Mouse (Mus musculus) lung, postnatal 10 days (tissue): ENCODE measurements around the gene Apobec4.
A peak's percentile ranks its signal among the peaks of the same experiment; 100 is the strongest.

Source experiments
- DNase-seq: peaks from one replicate; pipeline ENCODE4 v3.0.0; 2021

The Apobec4 gene

DNA sequence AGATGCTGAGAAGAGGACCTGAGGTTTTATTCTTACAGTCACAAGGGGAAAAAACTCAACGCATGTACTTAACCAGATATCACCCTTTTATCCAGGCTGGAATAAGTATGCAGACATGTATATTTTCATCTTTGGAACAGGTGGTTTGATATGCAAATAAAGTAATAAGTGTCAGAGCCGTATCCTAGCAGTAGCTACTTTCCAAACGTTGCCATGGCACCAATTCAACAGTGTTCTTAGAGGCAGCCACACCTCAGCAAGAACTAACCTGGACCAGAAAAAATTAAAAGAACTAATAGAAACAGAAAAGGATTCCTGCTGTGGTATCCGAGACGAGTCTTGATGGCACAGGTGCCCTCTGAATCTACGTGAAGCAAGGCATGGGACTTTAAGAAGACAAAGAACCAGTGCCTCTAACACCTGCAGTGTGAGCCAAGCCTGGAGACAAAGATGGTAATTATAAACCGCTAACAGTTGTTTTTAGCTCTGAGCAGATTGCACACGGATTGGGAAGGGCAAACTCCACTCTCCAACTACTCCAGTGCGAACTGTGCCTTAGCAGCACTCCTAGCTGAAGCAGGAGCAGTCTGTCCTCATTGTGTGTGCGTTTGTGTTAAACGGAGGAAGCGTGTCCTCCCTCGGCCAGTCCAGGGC, at the start of gene Apobec4:
Gene Apobec4, plus strand, starts transcription at position 240 of the 654 bp plus-strand sequence.
- no peak for DNase-seq

DNA sequence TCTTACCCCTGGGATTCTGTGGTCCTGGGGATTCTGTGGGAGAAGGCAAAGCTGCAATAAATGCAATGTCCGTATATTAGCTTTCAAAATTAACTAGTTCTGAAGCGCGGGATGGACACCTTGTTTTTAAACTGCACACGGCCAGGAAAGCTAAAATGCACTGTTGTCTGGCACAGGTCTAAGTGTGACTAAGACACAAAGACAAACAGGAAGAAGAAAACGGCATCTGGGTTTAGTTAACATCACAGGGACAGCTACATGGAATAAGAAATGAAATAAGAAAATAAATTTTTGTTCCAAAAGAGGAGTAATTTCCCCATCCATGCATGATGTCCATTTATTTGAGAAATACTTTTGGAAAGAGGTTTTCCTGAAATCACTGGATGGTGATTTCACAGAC, 49.3 kb upstream of the Apobec4 start:
- no peak for DNase-seq

DNA sequence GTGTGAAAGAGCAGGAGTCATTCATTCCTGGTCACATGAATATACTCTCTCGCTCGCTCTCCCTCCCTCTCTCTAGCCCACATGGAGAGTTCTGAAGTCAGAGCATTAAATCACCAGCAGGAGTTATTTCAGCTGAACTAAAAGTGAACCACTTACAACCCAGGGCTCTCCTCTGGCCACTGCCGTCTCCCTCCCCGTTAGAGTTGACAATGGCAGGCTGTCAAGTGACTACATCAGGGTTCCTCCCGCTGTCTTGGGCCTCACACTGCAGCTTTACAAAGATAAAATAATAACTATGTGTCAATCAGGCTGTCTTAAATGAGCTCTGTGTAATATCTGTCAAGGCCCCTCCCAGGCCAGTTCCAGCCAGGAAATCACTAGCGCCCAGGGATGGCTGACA, 47.4 kb upstream of the Apobec4 start:
- peak; percentile 60 for DNase-seq

DNA sequence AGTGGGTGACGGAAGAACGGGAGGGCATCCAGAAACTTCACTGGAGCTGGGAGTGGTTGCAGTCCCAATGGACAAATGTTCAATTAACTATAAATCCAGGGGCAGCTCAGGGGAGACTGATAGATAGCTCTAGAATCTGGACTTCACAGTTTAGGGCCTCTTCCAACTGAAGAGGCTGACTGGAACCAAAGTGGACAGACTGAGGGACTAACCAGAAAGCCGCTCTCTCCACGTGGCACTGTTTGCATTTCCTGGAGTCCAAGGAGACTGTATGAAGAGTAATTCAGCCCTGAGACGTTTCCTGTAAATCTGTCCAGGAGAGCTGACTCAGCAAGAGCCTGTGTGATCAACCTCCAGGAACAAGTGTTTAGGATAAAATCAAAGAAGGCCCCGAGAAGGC, 46.4 kb upstream of the Apobec4 start:
- DNase-seq: no peak

- no peak for DNase-seq
Measured at GRCm38 (mm10) chr1:152707560-152707959, 42.8 kb upstream of the Apobec4 start.

- no peak for DNase-seq
Measured at GRCm38 (mm10) chr1:152711037-152711436, 39.3 kb upstream of the Apobec4 start.

- no peak for DNase-seq
Measured at GRCm38 (mm10) chr1:152713924-152714323, 36.4 kb upstream of the Apobec4 start.

DNA sequence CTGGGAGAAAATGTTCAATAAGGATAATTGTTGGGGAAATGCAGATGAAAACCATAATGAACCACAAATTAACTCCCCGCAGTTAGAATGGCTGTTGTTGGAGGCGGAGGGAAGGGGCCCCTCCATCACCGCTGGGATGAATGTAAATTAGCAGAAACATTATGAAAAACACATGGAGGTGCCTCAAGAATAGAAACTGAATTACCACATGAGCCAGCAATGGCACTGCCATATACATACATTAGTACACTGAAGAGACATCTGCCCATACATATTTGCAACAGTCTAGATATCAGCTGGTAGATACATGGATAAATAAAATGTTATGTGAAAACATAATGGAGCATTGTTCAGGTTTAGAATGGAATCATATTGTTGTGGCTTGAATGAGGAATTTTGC, 35.9 kb upstream of the Apobec4 start:
- no peak for DNase-seq

DNA sequence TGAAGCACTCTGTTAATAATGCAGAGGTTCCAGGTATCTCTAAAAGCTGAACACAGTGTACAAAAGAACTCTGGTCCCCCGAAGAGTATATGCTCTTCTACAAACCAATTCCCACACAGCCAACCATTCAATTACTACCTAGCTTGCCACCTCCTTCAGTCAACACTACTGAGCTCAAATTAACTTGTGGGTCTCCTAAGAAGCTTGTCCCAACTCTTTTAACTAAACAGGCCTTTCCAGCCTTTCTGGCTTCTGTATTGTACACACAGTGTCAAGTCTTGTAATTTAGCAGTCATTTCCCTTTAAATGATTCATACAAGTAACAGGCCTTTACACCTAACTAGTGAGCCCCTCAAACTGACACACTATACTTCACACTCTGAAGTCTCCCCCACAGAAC, 33.0 kb upstream of the Apobec4 start:
- no peak for DNase-seq

DNA sequence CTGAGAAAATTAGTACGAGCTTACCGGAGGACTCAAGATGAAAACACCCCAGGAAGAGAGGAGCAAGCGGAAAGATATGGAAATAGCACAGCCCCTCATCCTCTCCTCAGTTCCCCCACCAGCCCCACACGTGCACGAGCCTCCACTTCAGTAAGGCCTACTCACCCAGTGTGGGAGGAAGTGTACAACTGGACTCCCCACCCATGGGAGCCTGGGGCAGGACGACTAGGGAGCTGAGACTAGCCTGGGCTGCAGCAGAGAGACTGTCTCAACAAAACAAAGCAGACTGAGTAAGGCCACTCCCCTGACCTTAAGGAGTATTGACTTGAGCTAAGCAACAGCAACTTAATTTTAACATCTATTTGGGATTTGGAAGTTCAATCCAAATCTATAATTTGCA, 32.2 kb upstream of the Apobec4 start:
- no peak for DNase-seq

- no peak for DNase-seq
Measured at GRCm38 (mm10) chr1:152720969-152721368, 29.4 kb upstream of the Apobec4 start.

- no peak for DNase-seq
Measured at GRCm38 (mm10) chr1:152721535-152722198, 28.7 kb upstream of the Apobec4 start.

DNA sequence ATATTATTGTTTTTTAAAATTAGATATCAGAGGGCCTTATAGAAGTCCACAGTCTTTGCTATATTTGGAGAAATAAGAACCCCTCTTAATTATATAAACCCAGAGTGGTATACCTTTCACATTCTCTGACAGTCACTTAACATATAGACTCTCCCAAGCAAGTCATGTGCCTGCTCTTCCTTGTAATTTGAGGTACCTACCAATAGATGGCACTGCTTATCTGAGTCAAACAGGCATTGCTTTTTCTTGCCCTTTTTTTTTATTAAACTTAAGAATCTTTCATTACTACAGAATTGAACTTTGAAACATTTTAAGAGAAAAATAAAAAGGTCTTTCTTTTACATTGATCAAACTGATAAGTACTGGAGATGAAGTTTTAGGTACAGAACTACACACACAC, 26.1 kb upstream of the Apobec4 start:
- DNase-seq: no peak

- no peak for DNase-seq
Measured at GRCm38 (mm10) chr1:152726095-152726494, 24.3 kb upstream of the Apobec4 start.

DNA sequence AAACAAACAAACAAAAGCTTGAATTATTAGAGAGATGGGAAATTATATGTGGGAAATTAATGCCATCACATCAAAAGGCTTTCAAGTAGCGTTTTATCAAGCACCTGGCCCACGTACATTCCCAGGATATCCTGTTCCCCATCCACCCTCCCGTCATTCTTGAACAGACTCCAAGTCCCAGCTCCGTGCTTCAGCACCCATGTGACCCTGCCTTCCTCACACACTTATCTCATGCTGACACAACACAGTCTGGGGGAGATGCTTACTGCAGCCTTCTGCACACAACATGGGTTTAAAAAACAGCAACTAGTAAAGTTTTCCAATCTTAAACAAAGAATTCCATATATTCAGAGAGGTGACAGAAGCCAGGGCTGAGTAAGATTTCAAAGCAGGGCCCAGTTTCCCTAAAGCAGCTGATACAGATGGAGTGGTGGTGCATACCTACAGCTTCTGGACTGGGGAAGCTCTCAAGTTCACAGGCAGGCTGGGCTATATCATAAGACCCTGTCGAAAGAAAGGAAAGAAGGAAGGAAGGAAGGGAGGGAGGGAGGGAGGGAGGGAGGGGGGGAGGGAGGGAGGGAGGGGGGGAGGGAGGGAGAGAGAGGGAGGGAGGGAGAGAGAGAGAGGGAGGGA, 22.6 kb upstream of the Apobec4 start:
- DNase-seq: peak; percentile 32

GRCm38 (mm10) chr1:152738793-152739192, 11.6 kb upstream of the Apobec4 start:
- no peak for DNase-seq

GRCm38 (mm10) chr1:152739374-152739773, 11.0 kb upstream of the Apobec4 start:
- no peak for DNase-seq

DNA sequence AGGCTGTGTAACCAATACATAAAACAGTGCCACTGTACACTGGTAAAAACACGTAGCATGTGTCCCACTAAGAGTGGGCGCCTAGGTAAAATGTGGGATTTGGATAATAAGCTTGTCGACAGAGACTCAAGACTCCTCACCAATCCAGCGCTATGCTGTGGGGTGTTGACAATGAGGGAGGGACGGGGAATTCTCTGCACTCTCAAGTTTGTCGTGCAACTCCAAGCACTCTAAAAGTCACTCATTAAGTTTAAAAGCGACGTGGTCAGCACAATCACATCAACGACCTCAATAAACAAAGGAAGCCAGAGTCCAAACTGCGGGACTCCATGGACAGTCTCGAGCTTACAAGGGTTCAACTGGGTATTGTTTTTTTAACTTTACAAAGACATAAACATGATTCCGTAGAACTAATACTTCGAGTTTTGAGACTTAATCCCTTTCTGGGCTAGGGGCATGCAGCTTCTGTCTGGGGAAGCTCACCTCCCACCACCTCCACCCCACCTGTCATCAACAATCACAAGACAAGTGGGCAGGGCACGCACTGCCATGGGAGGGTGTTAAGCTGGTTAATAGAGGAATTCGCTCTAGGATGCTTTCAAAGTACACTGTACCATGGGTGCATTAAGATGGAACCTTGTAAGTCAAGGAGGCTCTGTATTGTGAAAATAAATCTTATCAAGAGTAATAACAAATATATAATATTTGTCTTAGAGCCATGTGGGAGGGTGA, 7.1 kb upstream of the Apobec4 start:
- no peak for DNase-seq

DNA sequence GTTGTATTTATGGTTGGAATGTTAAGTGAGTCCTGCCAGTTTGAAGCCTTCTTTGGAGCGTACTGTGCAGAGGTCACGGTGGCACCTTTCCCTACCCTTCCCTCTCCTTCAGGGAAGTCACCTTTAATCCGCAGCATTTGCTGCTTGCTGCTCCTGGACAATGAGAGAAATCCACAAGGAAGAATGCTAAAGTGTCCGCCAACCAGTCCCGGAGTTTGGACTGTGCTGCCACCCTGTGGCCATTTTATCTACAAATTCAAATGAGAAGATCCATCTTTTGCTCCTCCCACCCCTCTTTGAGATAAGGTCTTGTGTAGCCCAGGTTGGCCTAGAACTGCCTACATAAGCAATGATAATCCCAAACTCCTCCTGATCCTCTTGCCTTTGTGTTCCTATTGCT, 3.9 kb upstream of the Apobec4 start:
- DNase-seq: peak; percentile 92

DNA sequence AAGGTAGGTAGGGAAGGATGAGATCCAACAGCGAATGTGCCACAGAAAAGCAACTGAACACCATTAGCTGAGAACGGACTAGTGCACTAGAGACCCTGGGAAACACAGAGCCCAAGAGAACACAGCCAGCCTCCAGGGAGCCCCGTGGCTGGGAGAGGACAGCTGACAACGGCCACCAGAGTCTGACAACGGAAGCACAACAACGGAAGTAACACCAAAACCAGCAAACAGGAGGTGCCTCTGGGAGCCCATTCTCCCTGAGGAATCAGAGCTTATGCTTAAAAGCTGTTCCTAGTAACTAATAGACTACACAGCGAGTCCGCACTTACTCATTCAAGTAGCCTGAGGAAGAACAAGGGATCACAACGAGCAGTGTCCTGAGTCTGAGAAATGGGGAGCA, 1.1 kb upstream of the Apobec4 start:
- DNase-seq: peak; percentile 44

DNA sequence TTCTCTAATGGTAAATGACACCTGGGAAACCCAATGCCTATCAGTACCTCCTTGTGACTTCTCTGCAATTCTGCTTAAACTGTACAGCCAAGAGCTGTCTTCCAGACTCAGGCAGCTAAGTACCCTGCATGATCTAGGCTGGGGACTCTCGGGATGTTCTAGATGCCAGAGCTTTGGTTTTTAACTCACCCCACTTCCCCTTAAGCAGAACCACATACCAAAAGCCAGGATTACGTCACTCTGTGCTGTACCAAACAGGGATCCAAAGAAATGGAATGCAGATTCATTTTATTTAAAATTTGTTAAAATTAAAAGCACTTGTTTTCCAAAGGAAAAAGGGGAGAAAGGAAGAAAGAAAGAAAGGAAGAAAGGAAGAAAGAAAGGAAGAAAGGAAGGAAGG, 11.4 kb downstream of the Apobec4 start:
- DNase-seq: no peak

- DNase-seq: peak; percentile 98
Measured at GRCm38 (mm10) chr1:152766032-152766772, 15.9 kb downstream of the Apobec4 start, which contains the start of the genes Rgl1 and Arpc5. Rgl1 (minus strand) TSS chr1:152766351. Arpc5 (plus strand) TSS chr1:152766542.
